Mouse (Mus musculus) layer of hippocampus, postnatal 10 days (tissue): ENCODE results near the gene Got2. TPM values are rescaled to one million over a fixed set of nuclear protein-coding genes. Genes with fewer than 3 reads are reported as not detected.

Source experiments
- DNase-seq, 2 experiments: peaks; one replicate each; pipeline ENCODE4 v3.0.0; 2021; ENCODE audit warnings: low spot score in 2 of 2
- long read RNA-seq: library from polyadenylated mRNA; stranded (forward); transcript quantifications from one replicate; pipeline ENCODE4 v2.0.0, GENCODE M21; 2023
- total RNA-seq, 2 experiments: library from RNA; stranded (reverse); gene quantifications; 2 replicates each; pipeline ENCODE4 v1.2.3; 2021

The Got2 gene
- 100 to 1,000 TPM; 196 to 216 TPM for total RNA-seq
- long read RNA-seq, transcript Got2-201 (10 exons, 2,530 nt) = major isoform, 18 of 89 reads
- long read RNA-seq, partial matches to known transcripts = 10 of 89 reads
- long read RNA-seq, other reads (novel, unspliced or antisense) = 60 of 89 reads

DNA sequence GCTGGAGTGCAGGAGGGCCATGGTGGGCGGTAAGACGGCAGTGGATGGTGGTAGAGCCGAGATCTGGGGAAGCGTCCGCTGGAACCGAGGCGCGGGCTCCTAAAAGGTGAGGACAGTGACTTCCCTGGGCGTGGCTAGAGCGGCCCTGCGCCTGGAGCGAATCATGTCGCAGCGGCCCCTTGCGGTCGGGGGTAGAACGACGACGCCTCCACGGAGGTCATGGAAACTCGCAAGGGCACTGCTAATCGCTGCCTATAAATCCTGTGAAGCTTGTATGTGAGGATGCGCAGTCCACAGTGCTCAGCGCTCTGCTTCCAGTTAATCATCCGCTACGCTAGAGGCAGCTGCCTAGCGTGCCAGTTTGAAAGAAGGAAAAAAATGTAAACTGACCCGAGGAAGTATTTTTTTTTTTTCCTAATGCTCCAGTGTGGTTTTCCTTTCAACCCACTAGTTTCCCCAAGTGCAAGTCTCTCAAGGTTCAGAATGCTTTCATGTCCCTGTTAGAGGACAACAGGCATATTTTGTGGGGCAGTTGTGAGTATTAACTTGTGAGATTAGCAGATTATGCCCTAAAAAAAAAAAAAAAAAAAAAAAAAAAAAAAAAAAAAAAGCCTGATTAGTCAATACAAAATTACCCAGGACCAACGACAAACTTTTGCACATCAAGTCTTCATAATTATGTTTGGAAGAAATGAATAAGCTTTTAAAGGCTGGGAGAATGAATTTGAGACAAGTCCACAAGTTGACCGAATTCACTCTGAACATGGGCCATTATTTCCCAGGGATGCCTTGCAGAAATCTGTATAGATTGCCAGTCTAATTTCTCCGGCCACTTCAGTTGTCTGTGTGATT lies at the start of gene Got2:
Gene Got2, minus strand, starts transcription at position 263 of the 852 bp plus-strand sequence.
- peak; percentile 93 to 95 for DNase-seq

DNA sequence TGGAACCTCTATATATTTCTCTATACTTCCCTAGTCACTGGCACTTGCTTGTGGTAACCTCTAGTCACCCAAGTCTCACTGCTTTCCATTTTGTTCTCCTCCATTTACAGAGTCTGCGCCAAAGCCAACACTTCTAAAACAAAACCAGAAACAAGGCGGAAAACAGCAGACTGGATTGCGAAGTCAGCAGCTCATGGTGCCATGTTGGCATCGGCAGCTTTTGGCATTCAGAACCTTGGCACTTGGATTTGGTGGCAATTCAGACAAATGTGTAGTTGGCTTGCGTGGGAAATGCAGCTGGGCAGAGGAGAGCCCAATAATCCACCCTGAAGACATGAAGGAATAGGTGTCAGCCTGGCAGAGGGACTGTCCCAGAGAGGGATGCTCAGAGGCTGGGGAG lies 44.5 kb upstream of the Got2 start:
- peak; percentile 48 to 57 for DNase-seq

DNA sequence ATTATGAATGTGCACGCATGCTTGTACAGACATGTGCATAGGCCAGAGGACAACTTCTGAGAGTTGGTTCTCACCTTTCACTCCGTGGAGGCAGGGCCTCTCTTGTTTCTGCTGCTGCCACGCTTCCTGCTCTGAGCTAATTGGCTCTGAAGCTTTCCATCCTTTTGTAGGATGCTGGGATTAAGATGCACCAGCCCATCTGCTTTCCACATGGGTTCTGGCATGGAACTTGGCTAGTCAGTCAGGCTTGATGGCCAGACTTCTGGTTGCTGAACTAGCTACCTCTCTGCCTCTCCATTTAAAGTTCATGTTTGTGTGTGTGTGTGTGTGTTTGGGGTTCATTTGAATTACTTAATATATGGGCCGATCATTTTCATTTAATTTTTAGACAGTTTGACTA lies 41.5 kb upstream of the Got2 start:
- no peak for DNase-seq

DNA sequence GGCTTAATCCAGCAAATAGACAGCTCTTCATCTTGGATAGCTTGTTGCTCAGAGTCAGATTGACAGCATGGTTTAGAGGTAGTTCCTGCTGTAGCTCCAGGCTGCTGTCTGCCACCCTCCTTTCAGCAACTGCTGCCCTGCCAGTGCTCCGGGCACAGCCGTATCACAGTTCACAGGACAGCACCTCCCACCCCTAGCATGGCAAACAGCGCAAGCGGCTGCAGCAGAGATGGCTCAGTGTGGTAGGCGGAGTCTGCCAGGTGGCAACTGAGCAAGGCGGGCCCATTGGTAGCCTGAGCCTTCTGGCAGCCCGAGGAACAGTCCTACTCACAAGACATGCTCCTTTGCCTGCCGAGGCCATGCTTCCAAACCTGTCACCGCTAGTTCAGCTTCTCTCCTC lies 27.8 kb upstream of the Got2 start:
- DNase-seq = no peak

DNA sequence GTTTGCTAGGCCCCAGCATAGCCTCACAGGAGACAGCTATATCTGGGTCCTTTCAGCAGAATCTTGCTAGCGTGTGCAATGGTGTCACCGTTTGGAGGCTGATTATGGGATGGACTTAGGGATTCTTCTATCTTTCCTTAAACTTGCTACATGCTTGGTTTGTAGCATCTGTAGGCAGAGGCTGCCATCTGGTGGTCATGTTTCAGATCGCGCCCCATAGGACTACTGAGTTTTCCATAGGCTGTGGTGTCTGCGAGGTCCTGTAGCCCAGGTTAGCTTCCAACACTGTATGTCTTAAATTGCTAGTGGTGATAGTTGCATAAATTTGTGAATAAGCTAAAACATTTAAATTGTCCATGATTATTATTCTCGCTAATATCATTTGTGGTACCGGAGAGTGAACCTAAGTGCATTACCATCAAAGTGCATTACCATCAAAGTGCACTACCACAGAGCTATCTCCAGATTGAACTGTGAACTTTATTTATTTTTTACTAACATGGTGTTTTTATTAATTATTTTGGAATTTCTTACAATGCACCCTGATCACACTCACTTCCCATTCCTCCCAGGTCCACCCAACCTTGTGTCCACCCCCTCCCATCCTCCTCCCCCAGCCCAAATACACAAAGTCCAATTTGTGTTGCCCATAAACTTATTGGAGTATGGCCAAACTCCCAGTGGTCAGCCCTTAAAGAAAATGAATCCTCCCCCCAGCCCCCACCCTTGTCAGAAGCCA lies 26.7 kb upstream of the Got2 start:
- peak; percentile 86 to 87 for DNase-seq

DNA sequence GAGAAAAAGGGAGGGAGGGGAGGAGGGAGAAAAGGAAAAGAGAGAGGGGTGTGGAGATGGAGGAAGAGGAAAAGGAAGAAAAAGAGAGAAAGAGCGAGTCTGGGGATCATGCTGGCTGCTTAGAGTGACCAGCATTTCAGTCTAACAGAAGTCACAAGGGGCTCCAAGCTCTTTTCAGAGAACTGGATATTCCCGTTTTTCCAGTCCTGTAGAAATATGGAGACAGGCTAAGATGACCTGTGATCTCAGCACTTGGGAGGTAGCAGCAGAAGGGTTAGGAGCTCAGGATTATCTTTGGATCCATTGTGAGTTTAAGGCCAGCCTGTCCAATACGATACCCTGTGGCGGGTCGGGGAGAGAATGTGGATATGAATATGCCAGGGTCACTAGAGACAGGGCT lies 22.9 kb upstream of the Got2 start:
- DNase-seq = no peak

DNA sequence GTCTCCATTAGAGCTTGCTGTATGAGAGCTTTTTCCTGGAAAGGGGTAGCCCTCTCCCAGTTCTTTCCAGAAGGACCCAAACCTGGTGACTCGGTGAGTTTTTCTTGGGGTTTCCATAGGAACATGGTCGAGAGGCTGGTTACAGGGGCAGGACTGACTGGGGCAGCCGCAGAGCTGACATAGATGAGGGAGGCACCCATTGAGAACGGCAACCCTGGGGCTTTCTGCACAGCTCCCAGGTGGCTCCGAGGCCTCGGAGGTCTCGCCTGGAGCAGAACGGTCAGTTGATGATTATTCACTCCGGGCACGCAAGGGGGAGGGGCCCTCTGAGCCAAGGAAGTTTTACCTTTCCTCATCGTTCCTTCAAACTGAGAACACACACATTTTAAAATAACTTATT lies 19.5 kb upstream of the Got2 start:
- no peak for DNase-seq

DNA sequence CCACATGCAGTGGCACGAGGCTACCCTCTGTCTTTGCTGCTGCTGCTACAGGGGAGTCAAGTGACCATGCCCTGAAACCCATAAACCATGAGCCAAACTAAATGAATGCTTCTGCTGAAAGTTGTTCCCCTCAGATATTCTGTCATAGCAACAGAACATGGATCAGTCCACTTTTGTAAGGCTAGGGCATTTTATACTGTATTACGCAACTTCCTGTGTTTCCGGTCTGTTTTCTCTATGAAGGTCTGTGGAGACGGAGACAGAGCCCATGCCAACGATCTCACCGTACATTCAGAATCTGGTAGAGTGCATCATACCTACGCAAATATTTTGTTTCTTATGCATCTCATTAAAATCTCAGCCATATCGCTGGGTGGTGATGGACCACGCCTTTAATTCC lies 18.4 kb upstream of the Got2 start:
- no peak for DNase-seq

DNA sequence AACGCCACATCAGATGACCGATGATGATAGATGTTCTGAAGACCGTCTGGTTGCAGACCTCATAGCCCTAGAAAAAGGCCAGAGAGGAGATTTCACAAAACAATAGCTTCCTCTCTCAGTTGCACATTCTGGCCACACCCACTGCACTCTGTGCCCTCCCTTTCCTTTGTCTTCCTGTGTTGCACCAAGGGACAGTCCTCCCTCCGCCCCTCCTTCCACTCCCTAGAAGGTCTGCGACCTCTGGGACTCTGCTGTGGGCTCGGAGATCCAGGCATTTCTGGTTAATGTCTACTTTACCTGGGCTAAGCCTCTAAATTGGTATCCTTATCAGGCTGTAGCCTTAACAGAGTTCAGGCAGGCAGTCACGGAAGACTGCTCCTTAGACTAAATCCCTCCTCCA lies 13.5 kb upstream of the Got2 start:
- DNase-seq = no peak

DNA sequence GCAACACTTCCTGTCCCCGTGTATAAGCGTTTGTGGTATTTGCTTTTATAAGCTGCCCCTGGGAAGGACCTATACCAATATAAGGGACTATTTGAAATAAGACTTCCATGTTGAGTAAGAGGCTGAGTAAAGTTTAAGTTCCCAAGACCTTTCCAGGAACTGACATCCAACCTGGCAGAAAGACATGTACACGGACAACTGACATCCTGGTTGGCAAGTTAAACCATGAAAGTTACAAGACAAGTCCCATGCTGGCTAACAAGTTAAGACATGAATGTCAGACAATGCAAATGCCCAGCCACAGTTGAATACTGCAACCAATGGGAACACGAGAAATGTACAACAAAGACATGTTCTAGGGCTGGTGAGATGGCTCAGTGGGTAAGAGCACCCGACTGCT lies 5.4 kb upstream of the Got2 start:
- no peak for DNase-seq

DNA sequence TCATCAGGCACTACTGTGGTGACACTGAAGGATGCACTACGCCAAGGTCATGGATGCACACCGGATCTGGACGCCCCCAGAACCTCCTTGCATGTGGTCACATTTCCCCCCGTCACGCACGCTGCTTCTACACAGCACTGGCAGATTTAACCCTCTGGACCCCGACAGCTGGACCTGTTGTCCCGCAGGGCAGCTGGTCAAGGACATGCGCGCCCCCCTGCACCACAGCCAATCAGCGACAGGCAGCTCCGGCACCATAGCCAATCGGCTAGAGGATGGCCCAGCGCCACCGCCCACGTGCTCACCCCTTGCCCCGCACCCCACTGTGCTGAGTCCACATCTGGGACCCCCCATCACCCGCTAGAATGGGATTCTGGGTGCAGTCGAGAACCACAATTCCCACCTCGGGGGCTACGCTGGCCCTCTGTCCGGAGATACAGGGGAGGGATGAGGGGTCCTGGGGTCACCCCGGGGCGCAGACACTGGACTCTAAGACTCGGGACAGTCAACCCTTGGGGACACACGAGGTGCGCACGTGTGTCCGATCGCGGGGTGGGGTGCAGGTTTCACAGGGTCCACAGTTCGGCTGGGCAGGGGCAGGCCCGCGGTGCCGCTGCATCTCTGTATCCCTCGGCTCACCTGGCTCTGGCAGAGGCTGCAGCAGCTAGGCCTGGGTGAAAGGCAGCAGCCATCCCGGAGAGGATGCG lies 616 bp downstream of the Got2 start:
- DNase-seq = peak; percentile 86 to 90

DNA sequence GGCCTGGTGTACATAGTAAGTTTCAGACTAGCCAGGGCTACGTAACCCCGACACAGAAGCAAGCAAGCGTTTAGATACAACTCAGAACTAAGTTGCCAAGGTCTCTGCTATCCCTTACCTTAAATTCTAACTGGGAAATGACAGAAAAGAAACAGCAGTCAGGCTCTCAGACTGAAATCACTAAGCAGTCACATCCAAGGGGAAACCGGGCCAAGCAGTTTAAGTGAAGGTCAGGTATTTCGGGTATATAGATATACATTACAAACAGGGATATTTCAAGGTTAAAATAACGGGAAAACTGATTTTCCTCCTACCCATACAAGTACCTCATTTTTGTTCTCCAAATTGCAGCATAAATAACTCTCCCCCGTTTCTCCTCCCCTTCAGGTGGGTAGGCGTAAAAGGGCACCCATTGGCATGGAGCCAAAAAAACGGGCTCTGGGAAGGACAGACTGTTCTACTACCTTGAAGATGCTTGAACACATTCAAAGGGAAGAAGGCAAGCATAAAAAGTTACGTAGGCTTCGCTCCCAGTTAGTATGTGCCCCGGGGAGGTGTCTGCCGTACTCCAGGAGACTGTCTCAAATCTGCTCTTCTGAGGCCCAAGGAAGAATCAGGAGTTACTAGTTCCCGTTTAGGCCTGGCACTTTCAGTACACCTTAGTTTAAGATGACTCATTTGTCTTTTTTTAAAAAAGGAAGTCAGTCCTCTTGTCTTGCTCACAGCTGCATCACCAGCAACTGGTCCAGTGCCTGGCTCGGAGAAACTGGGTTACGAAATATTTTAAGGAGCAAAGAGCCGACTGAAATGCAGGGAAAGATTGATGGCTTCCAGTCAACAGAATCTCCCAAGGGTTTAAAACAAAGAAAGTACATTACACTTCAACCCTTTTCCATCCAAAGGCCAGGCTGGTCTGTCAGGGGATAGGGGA lies 1.4 kb downstream of the Got2 start:
- DNase-seq = peak; percentile 19 to 42

DNA sequence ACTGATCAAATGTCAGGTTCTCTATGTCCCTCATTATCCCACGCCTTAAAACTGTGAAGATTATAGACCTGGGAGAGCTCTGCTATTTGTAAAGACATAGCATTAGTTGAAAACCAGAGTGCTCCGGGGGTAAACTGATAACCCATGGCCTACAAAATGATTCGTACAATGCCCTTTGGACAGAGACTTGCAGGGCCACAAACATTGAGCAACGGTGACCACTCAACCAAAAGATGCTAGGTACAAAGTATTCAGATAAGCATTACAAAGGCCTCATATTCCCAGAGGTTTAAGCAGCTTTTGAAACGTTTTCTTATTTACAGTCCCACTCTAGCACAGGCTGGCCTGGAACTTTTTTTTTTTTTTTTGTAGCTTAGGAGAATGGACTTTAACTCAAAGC lies 2.4 kb downstream of the Got2 start:
- no peak for DNase-seq

DNA sequence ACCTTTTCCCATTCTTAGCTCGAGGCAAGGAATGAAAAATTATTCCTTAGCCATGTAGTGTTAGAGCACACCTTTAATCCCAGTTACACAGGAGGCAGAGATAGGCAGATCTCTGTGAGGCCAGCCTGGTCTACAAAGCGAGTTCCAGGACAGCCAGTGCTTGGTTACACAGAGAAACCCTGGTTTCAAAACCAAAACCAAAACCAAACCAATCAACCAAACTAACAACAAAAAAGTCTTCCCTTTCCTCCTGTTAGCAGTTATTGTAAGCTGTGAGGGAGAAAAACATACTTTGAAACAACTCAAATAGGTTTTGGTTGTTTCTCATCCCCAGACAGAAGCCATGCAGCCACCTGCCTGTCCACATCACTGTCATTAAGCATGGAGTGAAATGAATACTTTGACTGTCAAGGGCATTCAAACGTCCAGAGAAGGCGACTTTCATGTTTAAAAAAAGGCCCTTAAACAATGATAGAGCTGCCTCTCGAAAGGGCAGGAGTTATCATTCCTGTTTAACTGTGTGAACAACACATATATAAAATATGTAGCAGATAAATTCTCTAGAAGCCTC lies 3.0 kb downstream of the Got2 start:
- DNase-seq = no peak

DNA sequence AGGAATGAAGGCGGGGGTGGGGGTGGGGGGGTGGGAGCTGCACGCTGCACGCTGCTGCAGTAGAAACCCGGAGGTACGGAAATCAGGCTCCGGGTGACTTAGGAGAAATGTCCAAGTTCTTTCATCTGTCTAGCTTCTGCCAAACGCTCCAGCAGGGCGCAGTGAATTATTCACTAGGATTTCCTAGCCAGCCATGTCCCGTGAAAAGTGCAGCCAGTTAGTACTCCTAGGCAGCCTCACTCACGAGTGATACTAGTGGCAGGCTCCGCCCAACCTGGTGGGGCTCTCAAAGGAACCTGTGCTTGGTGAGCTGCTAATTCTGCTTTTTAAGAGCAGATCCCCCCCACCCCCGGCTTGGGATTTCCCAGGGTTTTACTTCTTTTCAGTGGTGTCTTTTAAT lies 3.9 kb downstream of the Got2 start:
- DNase-seq = no peak

DNA sequence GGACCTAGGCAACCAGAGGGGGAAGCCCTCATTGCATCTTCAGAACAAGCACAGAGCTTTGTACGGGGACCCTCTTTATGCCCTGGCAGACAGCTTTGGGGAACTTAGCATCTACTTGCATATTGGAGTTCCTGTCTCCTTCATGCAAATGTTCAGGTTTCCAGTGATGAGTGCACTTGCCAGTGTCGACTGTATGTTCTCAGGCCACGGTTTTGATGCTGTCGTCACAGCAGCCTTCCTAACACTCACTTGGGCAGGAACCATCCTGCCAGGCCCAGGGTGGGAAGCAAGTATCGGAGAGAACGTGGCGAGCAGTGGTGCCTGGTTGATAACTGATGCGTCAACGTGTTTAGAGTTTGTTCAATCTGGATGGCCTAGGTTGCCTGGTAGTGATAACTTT lies 6.2 kb downstream of the Got2 start:
- DNase-seq = no peak

DNA sequence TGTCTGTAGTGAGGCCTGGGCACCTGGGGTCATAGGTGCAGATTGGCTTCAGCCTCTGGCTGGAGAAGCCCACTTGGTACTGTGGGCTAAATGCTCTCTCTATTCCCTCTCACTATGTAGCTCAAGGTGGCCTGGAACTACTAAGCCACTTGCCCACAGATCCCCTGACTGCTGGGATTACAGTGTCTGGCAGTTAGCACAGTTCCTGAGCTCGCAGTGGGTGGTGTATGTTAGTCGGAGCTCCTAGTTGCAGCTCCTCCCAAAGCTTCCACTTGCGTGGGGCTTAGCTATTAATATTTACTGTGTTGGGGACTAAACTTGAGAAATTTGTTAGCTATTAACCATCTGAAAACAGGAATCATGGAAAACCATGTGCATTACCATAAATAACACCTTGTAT lies 6.8 kb downstream of the Got2 start:
- no peak for DNase-seq

DNA sequence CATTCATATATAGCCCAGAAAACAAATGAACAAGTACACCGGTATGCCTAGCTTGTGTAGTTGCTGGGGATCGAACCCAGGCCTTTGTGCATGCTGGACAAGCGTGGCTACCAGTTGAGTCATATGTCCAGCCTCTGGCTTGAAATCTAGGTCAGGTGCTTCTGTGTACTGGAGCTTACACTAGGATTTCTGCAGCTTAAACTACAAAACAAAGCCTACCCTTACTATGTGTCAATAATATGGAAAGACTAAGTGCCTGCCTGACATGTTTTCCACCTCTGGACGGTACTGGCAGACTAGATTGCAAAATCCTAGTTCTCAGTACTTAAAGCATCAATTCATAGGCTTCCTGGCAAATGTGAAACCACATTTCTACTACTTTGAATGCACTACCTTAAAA lies 8.5 kb downstream of the Got2 start:
- no peak for DNase-seq

DNA sequence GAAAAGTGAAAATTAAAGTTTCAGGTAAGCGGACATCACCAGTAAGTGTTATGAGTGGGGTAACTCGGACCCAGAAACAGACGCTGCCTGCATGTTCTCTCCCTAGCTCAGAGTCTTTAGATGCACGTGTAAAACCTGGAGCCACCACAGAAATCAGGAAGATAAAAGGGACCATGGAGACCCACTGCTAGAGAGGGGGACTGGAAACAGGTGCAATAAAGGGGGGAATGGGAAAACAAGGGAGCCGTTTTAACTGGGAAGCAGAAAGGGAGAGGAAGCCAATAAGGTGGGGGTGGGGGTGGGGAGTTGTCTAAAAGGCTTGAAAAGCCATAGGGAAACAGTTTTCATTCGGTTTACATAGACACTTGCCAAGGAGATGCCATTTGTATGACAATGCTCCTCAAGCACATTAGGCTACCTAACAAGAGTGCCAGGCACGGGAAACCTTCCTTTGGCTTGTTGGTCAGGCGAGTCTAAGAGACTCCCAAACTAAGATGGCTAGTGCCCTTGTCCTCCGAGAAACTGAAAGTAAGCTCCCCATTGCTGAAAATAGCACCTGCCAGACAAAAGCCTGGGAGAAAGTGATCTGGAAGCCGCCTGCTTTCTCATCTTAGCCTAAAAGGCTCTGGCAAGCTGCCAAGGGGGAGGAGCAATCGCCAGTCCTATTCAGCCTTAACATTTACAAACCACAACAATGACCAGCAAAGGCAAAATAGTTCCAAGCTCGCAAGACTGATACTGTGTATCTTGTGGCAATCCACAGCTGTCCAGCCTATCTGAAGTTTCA lies 10.0 kb downstream of the Got2 start:
- DNase-seq = peak; percentile 25 to 54

DNA sequence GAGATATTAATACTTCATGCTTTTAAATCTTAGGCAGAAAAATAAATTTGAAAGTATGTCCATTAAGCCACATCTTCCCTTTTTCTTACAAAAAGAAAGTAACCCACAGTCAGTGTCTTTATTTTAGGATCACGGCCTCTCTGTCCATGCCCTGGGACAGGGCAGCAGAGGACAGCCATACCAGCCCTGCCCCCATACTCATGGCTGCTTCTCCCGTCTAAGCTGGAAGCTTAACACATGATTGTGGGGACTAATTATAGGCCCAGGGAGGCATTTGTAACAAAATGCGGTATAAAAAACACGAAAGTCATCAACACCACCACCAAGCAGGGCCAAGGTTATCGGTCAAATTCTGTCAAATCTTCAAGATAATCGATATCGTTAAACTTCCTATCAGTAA lies 13.1 kb downstream of the Got2 start:
- DNase-seq = no peak
